8 mouse cellular contexts compared by ENCODE assay signal in genomic region chr6:124809052-124809774, GRCm38 (mm10). TPM values are rescaled to one million over a fixed set of nuclear protein-coding genes. Genes with fewer than 3 reads are reported as not detected.
A peak's percentile ranks its signal among the peaks of the same experiment; 100 is the strongest.
DNase-seq lines count a peak whose midpoint lies in the region; ATAC-seq and TF ChIP-seq lines count a peak whose summit lies in the region.

No protein-coding gene starts in this region.

- TF ChIP-seq POLR2A in MEL (IDR thresholded peaks at IDR 0.05; ENCODE audit: control insufficient read depth in 1 of 2, insufficient read depth in 1 of 2, low read depth in 1 of 2, low read length in 2 of 2, poor library complexity in 1 of 2) = no peak

- H3K27ac ChIP-seq in MEL (ENCODE audit: control insufficient read depth, low read depth, low read length) = peak overlapping the region; percentile 78
- H3K27ac ChIP-seq in forebrain, embryonic 13.5 days = peak overlapping the region; percentile 75

- peak overlapping the region; percentile 81 for H3K9ac ChIP-seq in MEL (ENCODE audit: control insufficient read depth, low read depth, low read length, poor library complexity, severe bottlenecking)
- peak overlapping the region; percentile 73 for H3K9ac ChIP-seq in forebrain, embryonic 13.5 days

- TF ChIP-seq CTCF in MEL (IDR thresholded peaks at IDR 0.05 in 2 of 3, conservative IDR thresholded peaks at IDR 0.05 in 1 of 3; ENCODE audit: control insufficient read depth in 1 of 3, insufficient read depth in 1 of 3, low read depth in 2 of 3, low read length in 3 of 3, poor library complexity in 1 of 3, severe bottlenecking in 1 of 3) = peak; percentile 43 to 90 (median 67); a peak in 5 of 6 replicates

- peaks cover 4 to 15% of the 10 kb centered on the region in 2 experiments for H3K36me3 ChIP-seq in MEL (ENCODE audit: control insufficient read depth in 1 of 2, insufficient read depth in 2 of 2, low read length in 2 of 2)
- H3K36me3 ChIP-seq in forebrain, embryonic 13.5 days (ENCODE audit: poor library complexity, severe bottlenecking) = peaks cover 26% of the 10 kb centered on the region

- peak; percentile 9; the same call in 1 of the 2 replicates for TF ChIP-seq RAD21 in MEL (IDR thresholded peaks at IDR 0.05; ENCODE audit: low read depth, low read length)

- WGBS in forebrain, embryonic 13.5 days = under 1% methylated on average over 35 of the region's 35 CpGs

- peaks cover 19% of the 10 kb centered on the region for H3K79me2 ChIP-seq in MEL (ENCODE audit: control insufficient read depth, insufficient read depth, low read length, poor library complexity)

- peaks cover 0 to 37% of the 10 kb centered on the region in 2 experiments; a peak in 3 of 4 replicates for H3K4me1 ChIP-seq in MEL (ENCODE audit: control insufficient read depth in 1 of 2, insufficient read depth in 2 of 2, low read length in 2 of 2)
- peaks cover 57% of the 10 kb centered on the region for H3K4me1 ChIP-seq in forebrain, embryonic 13.5 days

- no peaks in the 10 kb centered on the region for H3K9me3 ChIP-seq in MEL (replicated peaks; ENCODE audit: insufficient read depth, low read length)
- no peaks in the 10 kb centered on the region for H3K9me3 ChIP-seq in forebrain, embryonic 13.5 days (replicated peaks)

- peak; percentile 7; the same call in 1 of the 2 replicates for ATAC-seq in forebrain, embryonic 13.5 days

- intact Hi-C loops in heart, postnatal 36 days (cut with DNase I) = loop anchor here (5.0 kb wide), 1 partner anchor 107 kb away; no protein-coding TSS in a partner anchor

- peak overlapping the region; percentile 78 to 95 for H3K4me3 ChIP-seq in MEL (ENCODE audit: control insufficient read depth in 1 of 2, insufficient read depth in 1 of 2, low read depth in 2 of 2, low read length in 2 of 2)
- peak overlapping the region; percentile 50 for H3K4me3 ChIP-seq in forebrain, embryonic 13.5 days

- TF ChIP-seq EP300 in MEL (IDR thresholded peaks at IDR 0.05; ENCODE audit: low read depth in 1 of 2, low read length in 2 of 2) = no peak

- H3K27me3 ChIP-seq in MEL (ENCODE audit: control insufficient read depth in 1 of 2, insufficient read depth in 2 of 2, low read length in 2 of 2) = no peaks in the 10 kb centered on the region
- no peaks in the 10 kb centered on the region for H3K27me3 ChIP-seq in forebrain, embryonic 13.5 days

- peak overlapping the region; percentile 95 for H3K4me2 ChIP-seq in forebrain, embryonic 13.5 days

- DNase-seq in MEL (ENCODE audit: low read depth, low spot score) = peak; percentile 76
- DNase-seq in cerebellum, adult 11 months = peak; percentile 83
- DNase-seq in heart, postnatal 36 days = peak; percentile 81 to 88
- peak; percentile 69 for DNase-seq in layer of hippocampus, adult 9-11 months
- peak; percentile 86 for DNase-seq in lung, postnatal 14 days
- DNase-seq in ovary, postnatal 14 days (ENCODE audit: low spot score) = peak; percentile 78
- DNase-seq in thymus, postnatal 25 days = peak; percentile 76

TF ChIP-seq in MEL, 35 proteins besides CTCF, POLR2A, EP300 and RAD21:
- TF ChIP-seq CHD1 (IDR thresholded peaks at IDR 0.05; ENCODE audit: low read depth, low read length) (no peak), ZC3H11A (IDR thresholded peaks at IDR 0.05; ENCODE audit: low read depth, low read length) (peak; percentile 11; the same call in 1 of the 2 replicates), ZNF384 (IDR thresholded peaks at IDR 0.05; ENCODE audit: low read depth, low read length) (no peak), HCFC1 (IDR thresholded peaks at IDR 0.05; ENCODE audit: low read depth, low read length) (peak; percentile 39; the same call in 1 of the 2 replicates), GABPA (IDR thresholded peaks at IDR 0.05; ENCODE audit: low read depth, low read length) (no peak), POLR2AphosphoS5 (IDR thresholded peaks at IDR 0.05; ENCODE audit: borderline replicate concordance, low read depth, low read length) (no peak), TCF12 (IDR thresholded peaks at IDR 0.05; ENCODE audit: low read depth, low read length) (no peak), JUND (IDR thresholded peaks at IDR 0.05; ENCODE audit: low read depth, low read length) (no peak), MYC (IDR thresholded peaks at IDR 0.05; ENCODE audit: low read depth, low read length) (no peak), MAZ (IDR thresholded peaks at IDR 0.05; ENCODE audit: low read depth, low read length) (peak; percentile 77; the same call in 1 of the 2 replicates), RCOR1 (IDR thresholded peaks at IDR 0.05; ENCODE audit: low read depth, low read length) (no peak), MXI1 (IDR thresholded peaks at IDR 0.05; ENCODE audit: low read depth, low read length) (peak; percentile 79), ELF1 (IDR thresholded peaks at IDR 0.05; ENCODE audit: low read depth, low read length) (no peak), NELFE (IDR thresholded peaks at IDR 0.05; ENCODE audit: low read depth, low read length) (no peak; the same call in 1 of the 2 replicates), USF2 (IDR thresholded peaks at IDR 0.05; ENCODE audit: borderline replicate concordance in 1 of 2, insufficient read depth in 1 of 2, low read depth in 1 of 2, low read length in 2 of 2) (no peak), BHLHE40 (IDR thresholded peaks at IDR 0.05; ENCODE audit: borderline replicate concordance, low read depth, low read length) (peak; percentile 35; the same call in 1 of the 2 replicates), NRF1 (IDR thresholded peaks at IDR 0.05; ENCODE audit: insufficient read depth, low read depth, low read length, poor library complexity, severe bottlenecking) (no peak), TAL1 (IDR thresholded peaks at IDR 0.05; ENCODE audit: low read length) (no peak), MAX (IDR thresholded peaks at IDR 0.05; ENCODE audit: low read length) (0 out of 2 replicates have a peak, but pooled peaks have one; percentile 29), ETS1 (IDR thresholded peaks at IDR 0.05; ENCODE audit: low read depth, low read length) (peak; percentile 6; the same call in 1 of the 2 replicates), MYB (IDR thresholded peaks at IDR 0.05; ENCODE audit: low read depth, low read length) (no peak), KAT2A (conservative IDR thresholded peaks at IDR 0.05; ENCODE audit: low read depth, low read length) (no peak), UBTF (IDR thresholded peaks at IDR 0.05; ENCODE audit: borderline replicate concordance, insufficient read depth, low read depth, low read length) (no peak), MAFK (IDR thresholded peaks at IDR 0.05; ENCODE audit: borderline replicate concordance, low read depth, low read length) (no peak), ZMIZ1 (IDR thresholded peaks at IDR 0.05; ENCODE audit: low read depth, low read length) (0 out of 2 replicates have a peak, but pooled peaks have one; percentile 15), E2F4 (IDR thresholded peaks at IDR 0.05; ENCODE audit: borderline replicate concordance, low read depth, low read length) (no peak), TBP (IDR thresholded peaks at IDR 0.05; ENCODE audit: low read depth, low read length) (no peak), SMC3 (IDR thresholded peaks at IDR 0.05; ENCODE audit: low read depth, low read length) (peak; percentile 26; the same call in 1 of the 2 replicates), ZKSCAN1 (IDR thresholded peaks at IDR 0.05; ENCODE audit: low read depth, low read length) (no peak; the same call in 1 of the 2 replicates), MEF2A (IDR thresholded peaks at IDR 0.05; ENCODE audit: extremely low read depth, insufficient replicate concordance, low read depth, low read length, poor library complexity, severe bottlenecking) (no peak)
TF ChIP-seq in MEL: peak in this region for 9.

RNA-seq across cellular contexts. Expression of gene Spsb2, which starts 0.8 kb away (rescaled TPM):
- 5.2 and 7.3 TPM in 2 replicates for total RNA-seq in MEL (2012; rRNA removed)
- polyA plus RNA-seq in MEL (2012; ENCODE audit: insufficient read depth in 1 of 2, insufficient read length in 2 of 2, low read depth in 1 of 2, low replicate concordance in 2 of 2, missing spikeins in 1 of 2) = 1 to 10 TPM in 1 of 2 experiments, not detected in 1; 7.7 TPM
- polyA plus RNA-seq in forebrain, embryonic 13.5 days (2015; fragmentation: Nextera tagmentation; extraction: Ambion mirVana) = 5.1 and 5.3 TPM in 2 replicates
- 1 to 10 TPM; 3.6 to 4.9 TPM for total RNA-seq in heart, postnatal 36 days (2021)

RNA-seq across cellular contexts. Expression of gene Tpi1, which starts 4.9 kb away (rescaled TPM):
- total RNA-seq in MEL (2012; rRNA removed) = 440 and 731 TPM in 2 replicates
- polyA plus RNA-seq in MEL (2012; ENCODE audit: insufficient read depth in 1 of 2, insufficient read length in 2 of 2, low read depth in 1 of 2, low replicate concordance in 2 of 2, missing spikeins in 1 of 2) = 1,000 to 10,000 TPM in 1 of 2 experiments, 100 to 1,000 TPM in 1; 102 to 1,182 TPM
- polyA plus RNA-seq in forebrain, embryonic 13.5 days (2015; fragmentation: Nextera tagmentation; extraction: Ambion mirVana) = 467 and 491 TPM in 2 replicates
- total RNA-seq in heart, postnatal 36 days (2021) = 100 to 1,000 TPM; 830 to 887 TPM

RNA-seq across cellular contexts. Expression of gene Usp5, which starts 20.1 kb away (rescaled TPM):
- 101 and 102 TPM in 2 replicates for total RNA-seq in MEL (2012; rRNA removed)
- polyA plus RNA-seq in MEL (2012; ENCODE audit: insufficient read depth in 1 of 2, insufficient read length in 2 of 2, low read depth in 1 of 2, low replicate concordance in 2 of 2, missing spikeins in 1 of 2) = 100 to 1,000 TPM in 1 of 2 experiments, not detected in 1; 129 TPM
- 178 and 203 TPM in 2 replicates for polyA plus RNA-seq in forebrain, embryonic 13.5 days (2015; fragmentation: Nextera tagmentation; extraction: Ambion mirVana)
- 10 to 100 TPM; 74.0 to 85.5 TPM for total RNA-seq in heart, postnatal 36 days (2021)

RNA-seq across cellular contexts. Expression of gene Cdca3, which starts 20.1 kb away (rescaled TPM):
- 54.5 and 70.0 TPM in 2 replicates for total RNA-seq in MEL (2012; rRNA removed)
- polyA plus RNA-seq in MEL (2012; ENCODE audit: insufficient read depth in 1 of 2, insufficient read length in 2 of 2, low read depth in 1 of 2, low replicate concordance in 2 of 2, missing spikeins in 1 of 2) = 100 to 1,000 TPM in 1 of 2 experiments, not detected in 1; 185 TPM
- 207 and 217 TPM in 2 replicates for polyA plus RNA-seq in forebrain, embryonic 13.5 days (2015; fragmentation: Nextera tagmentation; extraction: Ambion mirVana)
- total RNA-seq in heart, postnatal 36 days (2021) = under 1 TPM; 0.49 to 0.83 TPM

RNA-seq across cellular contexts. Expression of gene Lrrc23, which starts 29.7 kb away (rescaled TPM):
- total RNA-seq in MEL (2012; rRNA removed) = 0.10 TPM in 1 of 2 replicates, not detected in the other
- under 1 TPM in 1 of 2 experiments, not detected in 1; 0.11 TPM for polyA plus RNA-seq in MEL (2012; ENCODE audit: insufficient read depth in 1 of 2, insufficient read length in 2 of 2, low read depth in 1 of 2, low replicate concordance in 2 of 2, missing spikeins in 1 of 2)
- 3.6 and 5.9 TPM in 2 replicates for polyA plus RNA-seq in forebrain, embryonic 13.5 days (2015; fragmentation: Nextera tagmentation; extraction: Ambion mirVana)
- not detected for total RNA-seq in heart, postnatal 36 days (2021)

Comparison
In these comparisons a context has a peak if more than half of its experiments do, and no peak if none do; other contexts are left out.
1. Peak in every context shown above with its lines: DNase-seq, ATAC-seq, H3K4me3 ChIP-seq and H3K27ac ChIP-seq.